Mouse (Mus musculus): ENCODE measurements around the gene Cstf2t. TPM values are rescaled to one million over a fixed set of nuclear protein-coding genes. Genes with fewer than 3 reads are reported as not detected.

The Cstf2t gene
- polyA plus RNA-seq, 1 experiment from 2014 or later = 39.4 TPM

DNA sequence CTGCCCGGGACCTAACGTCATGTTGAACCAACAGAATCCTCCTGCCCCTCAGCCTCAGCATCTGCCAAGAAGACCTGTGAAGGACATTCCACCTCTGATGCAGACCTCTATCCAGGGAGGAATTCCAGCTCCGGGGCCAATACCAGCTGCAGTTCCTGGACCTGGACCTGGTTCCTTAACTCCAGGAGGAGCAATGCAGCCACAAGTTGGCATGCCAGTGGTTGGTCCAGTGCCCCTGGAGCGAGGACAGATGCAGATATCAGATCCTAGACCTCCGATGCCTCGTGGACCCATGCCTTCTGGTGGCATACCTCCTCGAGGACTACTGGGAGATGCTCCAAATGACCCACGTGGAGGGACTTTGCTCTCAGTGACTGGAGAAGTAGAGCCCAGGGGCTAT lies 1.1 kb downstream of the Cstf2t start:
- no peak overlapping the region for H3K9ac ChIP-seq
- no peak overlapping the region for H3K27ac ChIP-seq
- peak overlapping the region; percentile 67 for H3K4me3 ChIP-seq (replicated peaks)
- H3K27me3 ChIP-seq (replicated peaks) = no peaks in the 10 kb centered on the region
- peaks cover 16% of the 10 kb centered on the region for H3K36me3 ChIP-seq
- no peaks in the 10 kb centered on the region for H3K9me3 ChIP-seq
- H3K4me1 ChIP-seq = peaks cover 12% of the 10 kb centered on the region; the same call in 1 of the 2 replicates
- ATAC-seq (ENCODE audit: insufficient read depth, low FRiP score, low read depth) = no peak
- WGBS = 95% methylated on average over 8 of the region's 8 CpGs
- peak overlapping the region; percentile 83 for H3K4me2 ChIP-seq

DNA sequence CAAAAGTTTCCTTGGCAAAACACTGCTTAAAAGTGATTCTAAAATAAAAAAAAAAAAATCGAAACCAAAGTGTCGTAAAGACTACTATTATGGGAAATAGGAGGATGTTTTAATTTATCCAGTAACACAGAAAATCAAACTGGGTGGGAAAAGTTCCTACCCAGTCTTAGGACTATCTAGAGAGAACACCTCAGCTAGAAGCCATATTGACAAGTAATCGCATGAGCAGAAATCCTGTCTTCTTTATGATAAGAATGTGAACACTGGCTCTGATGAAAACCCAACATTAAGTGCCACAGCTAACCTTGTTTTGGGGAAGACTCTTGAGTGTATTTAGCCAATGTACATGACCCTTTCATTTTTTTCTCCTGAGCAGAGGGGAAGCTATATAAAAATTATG lies 15.2 kb downstream of the Cstf2t start:
- H3K27ac ChIP-seq = no peak overlapping the region
- no peak overlapping the region for H3K4me3 ChIP-seq (replicated peaks)
- no peak overlapping the region for H3K9ac ChIP-seq
- no peaks in the 10 kb centered on the region for H3K27me3 ChIP-seq (replicated peaks)
- H3K9me3 ChIP-seq = no peaks in the 10 kb centered on the region
- no peak for ATAC-seq (ENCODE audit: insufficient read depth, low FRiP score, low read depth)
- 76% methylated on average over 3 of the region's 3 CpGs for WGBS
- H3K36me3 ChIP-seq = no peaks in the 10 kb centered on the region
- H3K4me1 ChIP-seq = no peaks in the 10 kb centered on the region
- H3K4me2 ChIP-seq = no peak overlapping the region

DNA sequence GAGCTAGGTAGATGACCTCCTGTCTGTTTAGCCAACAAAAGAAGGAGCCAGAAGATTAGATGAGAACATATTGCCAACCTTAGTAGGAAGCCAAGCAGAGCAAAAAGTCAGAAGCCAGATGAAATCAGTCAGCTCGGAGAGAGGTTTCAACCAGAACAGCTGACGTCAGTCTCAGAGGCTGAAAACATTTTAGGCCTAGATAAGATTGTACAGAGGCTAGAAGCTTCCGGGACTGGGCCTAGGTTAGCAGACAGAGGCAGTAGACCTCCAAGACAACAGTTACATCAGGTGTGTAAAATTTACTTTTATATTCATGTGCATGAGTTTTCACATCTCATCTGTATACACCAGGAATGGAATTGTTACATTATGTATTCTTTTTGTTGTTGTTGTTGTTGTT lies 16.7 kb downstream of the Cstf2t start:
- Histone ChIP-seq H3K4me2 (no peak overlapping the region), H3K9ac (no peak overlapping the region), H3K4me1 (no peaks in the 10 kb centered on the region), H3K4me3 (replicated peaks) (no peak overlapping the region), H3K9me3 (no peaks in the 10 kb centered on the region), H3K27me3 (replicated peaks) (no peaks in the 10 kb centered on the region), H3K36me3 (no peaks in the 10 kb centered on the region), H3K27ac (no peak overlapping the region)
- 74% methylated on average over 3 of the region's 3 CpGs for WGBS
- no peak for ATAC-seq (ENCODE audit: insufficient read depth, low FRiP score, low read depth)

DNA sequence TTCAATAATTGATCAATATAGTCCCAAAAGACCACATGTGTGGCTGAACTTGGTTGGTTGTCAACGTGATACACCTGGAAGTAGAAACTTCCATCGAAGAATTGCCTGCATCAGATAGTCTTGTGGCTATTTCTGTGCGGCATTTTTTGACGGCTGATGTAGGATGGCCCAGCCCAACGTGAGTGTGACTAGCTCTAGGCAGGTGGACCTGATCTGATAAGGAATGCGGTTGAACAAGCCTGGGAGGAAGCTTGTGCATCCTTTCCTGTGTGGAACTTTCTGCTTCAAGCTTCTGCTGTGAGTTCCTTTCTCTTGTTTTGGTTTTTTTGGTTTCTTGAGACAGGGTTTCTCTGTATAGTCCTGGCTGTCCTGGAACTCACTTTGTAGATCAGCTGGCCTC lies 22.1 kb downstream of the Cstf2t start:
- Histone ChIP-seq H3K9me3 (no peaks in the 10 kb centered on the region), H3K4me1 (no peaks in the 10 kb centered on the region), H3K4me3 (replicated peaks) (no peak overlapping the region), H3K36me3 (no peaks in the 10 kb centered on the region), H3K4me2 (no peak overlapping the region), H3K27me3 (replicated peaks) (no peaks in the 10 kb centered on the region), H3K9ac (no peak overlapping the region), H3K27ac (no peak overlapping the region)
- ATAC-seq (ENCODE audit: insufficient read depth, low FRiP score, low read depth) = no peak
- WGBS = 75% methylated on average over 6 of the region's 6 CpGs

DNA sequence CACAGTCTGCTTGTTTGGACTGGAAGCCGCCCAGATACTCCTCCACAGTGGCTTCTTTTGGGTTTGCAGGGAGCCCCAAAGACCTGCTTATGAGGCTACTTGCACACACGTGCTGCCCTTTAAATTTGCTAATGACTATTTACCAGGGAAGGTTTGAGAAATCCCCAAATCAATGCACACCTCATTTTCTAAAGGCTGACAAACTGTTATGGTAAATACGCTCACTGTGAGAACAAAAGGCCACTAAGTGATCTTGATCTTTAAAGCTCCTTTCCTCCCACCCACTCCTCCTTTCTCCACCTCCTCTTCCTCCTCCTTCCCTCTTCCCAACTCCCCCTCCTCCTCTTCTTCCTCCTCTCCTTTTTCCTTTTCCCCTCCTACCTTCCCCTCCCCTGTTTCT lies 23.4 kb downstream of the Cstf2t start:
- 46% methylated on average over 3 of the region's 3 CpGs for WGBS
- H3K27me3 ChIP-seq (replicated peaks) = no peaks in the 10 kb centered on the region
- H3K9ac ChIP-seq = no peak overlapping the region
- H3K36me3 ChIP-seq = no peaks in the 10 kb centered on the region
- ATAC-seq (ENCODE audit: insufficient read depth, low FRiP score, low read depth) = no peak
- H3K4me2 ChIP-seq = no peak overlapping the region
- no peak overlapping the region for H3K27ac ChIP-seq
- no peak overlapping the region for H3K4me3 ChIP-seq (replicated peaks)
- H3K9me3 ChIP-seq = no peaks in the 10 kb centered on the region
- no peaks in the 10 kb centered on the region for H3K4me1 ChIP-seq

DNA sequence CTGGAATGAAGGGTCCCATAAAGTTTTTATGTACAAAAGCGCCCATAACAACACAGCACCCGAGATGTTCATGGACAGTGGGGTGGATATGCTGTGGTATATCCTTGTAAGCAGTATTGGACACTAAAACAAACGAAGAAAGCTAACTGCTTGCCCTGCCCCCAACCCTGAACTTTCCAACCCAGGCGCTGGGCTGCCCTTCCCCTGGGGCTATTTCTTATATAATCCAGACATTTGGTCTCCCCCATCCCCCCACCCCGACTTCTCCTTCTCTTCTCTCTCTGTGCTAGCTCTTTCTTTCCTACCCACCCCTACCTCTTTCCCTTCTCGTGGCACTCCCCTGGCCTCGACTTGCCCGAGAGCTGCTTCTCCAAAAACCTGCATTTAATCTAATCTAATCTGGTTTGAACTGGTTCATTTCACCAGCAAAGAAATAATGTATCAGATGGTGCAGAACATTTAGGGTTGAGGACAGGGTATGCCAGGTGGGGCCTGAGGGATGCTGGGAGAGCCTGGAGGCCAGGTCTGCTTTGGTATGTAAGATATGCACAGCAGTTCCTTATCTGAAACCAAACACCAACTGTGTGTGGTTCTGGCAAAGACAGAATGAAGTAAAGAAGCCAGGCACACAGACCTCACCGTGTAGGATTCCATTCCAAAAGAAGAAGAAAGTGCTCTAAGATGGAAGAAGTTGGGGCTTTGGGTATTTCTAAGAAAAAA lies 24.4 kb downstream of the Cstf2t start:
- Histone ChIP-seq H3K27ac (no peak overlapping the region), H3K9ac (no peak overlapping the region), H3K4me1 (no peaks in the 10 kb centered on the region), H3K4me2 (no peak overlapping the region), H3K4me3 (replicated peaks) (no peak overlapping the region), H3K27me3 (replicated peaks) (no peaks in the 10 kb centered on the region), H3K36me3 (no peaks in the 10 kb centered on the region), H3K9me3 (no peaks in the 10 kb centered on the region)
- ATAC-seq (ENCODE audit: insufficient read depth, low FRiP score, low read depth) = peak; percentile 60; the same call in 1 of the 2 replicates
- 35% methylated on average over 9 of the region's 9 CpGs for WGBS

DNA sequence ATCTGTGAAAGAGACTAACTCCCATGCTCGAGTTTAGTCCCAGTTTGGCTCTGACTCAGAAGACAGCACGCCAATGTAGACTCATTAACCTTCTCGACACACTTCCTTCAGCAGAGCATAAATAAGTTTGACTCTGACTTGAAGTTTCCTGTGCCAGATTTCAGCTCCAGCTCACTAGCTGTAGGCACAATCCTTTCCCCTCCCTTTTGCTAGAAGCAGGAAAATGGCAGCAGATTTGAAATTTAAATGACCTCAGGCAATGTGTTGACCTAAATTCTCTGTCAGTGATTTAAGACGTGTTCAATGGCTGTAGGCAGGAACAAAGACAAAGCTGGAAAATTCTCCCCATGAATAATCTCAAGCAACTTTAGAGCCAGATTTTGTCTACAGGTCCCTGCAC lies 32.1 kb downstream of the Cstf2t start:
- ATAC-seq (ENCODE audit: insufficient read depth, low FRiP score, low read depth) = no peak
- 43% methylated on average over 4 of the region's 4 CpGs for WGBS
- Histone ChIP-seq H3K27me3 (replicated peaks) (no peaks in the 10 kb centered on the region), H3K9me3 (no peaks in the 10 kb centered on the region), H3K36me3 (no peaks in the 10 kb centered on the region), H3K9ac (no peak overlapping the region), H3K4me3 (replicated peaks) (no peak overlapping the region), H3K4me2 (no peak overlapping the region), H3K4me1 (no peaks in the 10 kb centered on the region), H3K27ac (no peak overlapping the region)

DNA sequence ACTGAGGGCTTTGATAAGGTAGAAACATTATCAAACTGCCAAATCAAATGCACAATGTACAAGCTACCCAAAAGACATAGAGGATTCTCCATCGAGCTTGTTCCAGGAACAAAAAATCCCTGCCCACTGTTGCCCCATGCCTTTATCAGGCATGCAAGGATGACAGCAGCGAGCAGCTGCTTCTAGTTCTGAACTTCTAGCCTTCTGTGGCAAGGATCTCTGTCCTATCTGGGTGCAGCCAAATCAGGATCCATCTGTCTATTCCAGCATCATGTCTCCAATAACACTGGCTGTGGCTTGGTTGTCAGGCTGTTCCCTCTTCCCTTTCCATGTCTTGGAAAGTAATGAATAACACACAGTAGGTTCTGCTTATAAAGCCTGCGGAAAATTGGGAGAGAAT lies 42.0 kb downstream of the Cstf2t start:
- 86% methylated on average over 3 of the region's 3 CpGs for WGBS
- H3K9ac ChIP-seq = no peak overlapping the region
- no peak overlapping the region for H3K27ac ChIP-seq
- H3K36me3 ChIP-seq = no peaks in the 10 kb centered on the region
- H3K4me2 ChIP-seq = no peak overlapping the region
- H3K9me3 ChIP-seq = no peaks in the 10 kb centered on the region
- no peaks in the 10 kb centered on the region for H3K27me3 ChIP-seq (replicated peaks)
- no peak overlapping the region for H3K4me3 ChIP-seq (replicated peaks)
- no peak for ATAC-seq (ENCODE audit: insufficient read depth, low FRiP score, low read depth)
- H3K4me1 ChIP-seq = no peaks in the 10 kb centered on the region

DNA sequence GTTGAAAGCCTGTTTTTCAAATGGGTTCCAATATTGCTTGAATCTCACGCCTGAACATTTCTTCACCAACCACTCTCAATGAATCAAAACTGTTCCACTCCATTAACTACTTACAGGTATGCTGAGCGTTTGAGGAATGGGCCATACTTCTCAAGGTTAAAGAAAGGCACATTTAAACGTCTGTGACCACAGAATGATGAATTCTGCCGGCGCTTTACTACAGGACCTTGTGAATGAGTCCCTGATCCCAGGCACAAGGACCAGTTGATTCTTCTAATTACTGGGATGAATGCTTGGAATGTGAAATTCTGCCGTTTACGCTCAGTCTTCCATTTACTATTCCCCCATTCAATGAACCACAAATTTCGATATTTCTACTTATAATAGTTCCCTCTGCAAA lies 50.0 kb downstream of the Cstf2t start:
- H3K4me3 ChIP-seq (replicated peaks) = no peak overlapping the region
- no peak overlapping the region for H3K9ac ChIP-seq
- no peaks in the 10 kb centered on the region for H3K36me3 ChIP-seq
- no peaks in the 10 kb centered on the region for H3K4me1 ChIP-seq
- WGBS = 74% methylated on average over 8 of the region's 8 CpGs
- ATAC-seq (ENCODE audit: insufficient read depth, low FRiP score, low read depth) = no peak
- H3K27ac ChIP-seq = no peak overlapping the region
- no peaks in the 10 kb centered on the region for H3K27me3 ChIP-seq (replicated peaks)
- no peaks in the 10 kb centered on the region for H3K9me3 ChIP-seq
- no peak overlapping the region for H3K4me2 ChIP-seq

DNA sequence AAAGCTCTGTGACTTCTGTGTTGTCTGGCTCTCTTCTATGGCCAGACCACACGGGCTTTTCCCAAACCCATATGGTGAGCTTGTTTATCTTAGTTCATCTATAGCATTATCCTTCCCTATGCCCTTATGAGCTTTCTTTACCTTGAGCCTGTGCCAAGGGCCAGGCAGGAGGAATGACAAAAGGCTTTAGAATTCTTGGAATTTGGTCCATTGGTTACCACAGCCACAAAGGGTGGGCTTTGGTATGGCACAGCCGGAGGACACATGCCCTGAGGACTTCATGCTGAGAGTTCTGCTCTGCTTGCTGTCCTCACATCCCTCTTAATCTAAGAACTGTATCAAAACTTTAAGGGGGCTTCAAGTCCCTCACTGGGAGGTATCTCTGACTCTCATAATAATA lies 53.7 kb downstream of the Cstf2t start:
- WGBS = 19% methylated on average over 2 of the region's 2 CpGs
- H3K9me3 ChIP-seq = no peaks in the 10 kb centered on the region

More for the DNA sequence above, 53.7 kb downstream of the Cstf2t start:
- Histone ChIP-seq H3K4me3 (replicated peaks) (no peak overlapping the region), H3K4me1 (no peaks in the 10 kb centered on the region), H3K27me3 (replicated peaks) (no peaks in the 10 kb centered on the region), H3K4me2 (no peak overlapping the region), H3K27ac (no peak overlapping the region), H3K36me3 (no peaks in the 10 kb centered on the region), H3K9ac (no peak overlapping the region)
- no peak for ATAC-seq (ENCODE audit: insufficient read depth, low FRiP score, low read depth)
